Mouse (Mus musculus): ENCODE results near the gene Furin.

DNA sequence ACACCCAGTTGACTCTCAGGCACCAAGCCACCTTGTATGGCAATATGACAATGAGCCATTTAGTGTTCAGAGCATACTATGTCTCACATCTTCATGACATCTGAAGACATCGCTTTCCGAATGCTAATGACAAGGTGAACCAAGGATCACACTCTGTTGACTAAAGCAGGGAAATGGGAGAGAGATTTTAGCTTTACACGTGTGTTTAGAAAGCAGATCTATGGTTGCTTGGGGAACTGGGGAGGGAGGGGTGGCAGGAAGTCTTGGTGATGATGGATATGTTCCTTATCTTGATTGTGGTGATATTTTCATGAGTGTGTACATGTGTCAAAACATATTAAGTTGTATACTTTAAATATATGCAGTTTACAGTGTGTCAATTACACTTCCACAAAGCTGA lies 950 bp upstream of the Furin start:
- TF ChIP-seq POLR2A (IDR thresholded peaks at IDR 0.05; ENCODE audit: control insufficient read depth in 1 of 2, insufficient read depth in 1 of 2, low read depth in 1 of 2, low read length in 2 of 2, poor library complexity in 1 of 2) (no peak), MXI1 (IDR thresholded peaks at IDR 0.05; ENCODE audit: low read depth, low read length) (no peak), HCFC1 (IDR thresholded peaks at IDR 0.05; ENCODE audit: low read depth, low read length) (no peak), USF1 (IDR thresholded peaks at IDR 0.05; ENCODE audit: low read depth, low read length) (no peak)

All from MEL (cell line).